Mouse (Mus musculus) spleen, adult 18-20 months (tissue): ENCODE data around the gene Slc19a1.

ENCODE experiments used
- DNase-seq, 2 experiments: peaks; one replicate each; pipeline ENCODE4 v3.0.0; 2022; ENCODE audit warnings: mixed read lengths in 2 of 2

The Slc19a1 gene

DNA sequence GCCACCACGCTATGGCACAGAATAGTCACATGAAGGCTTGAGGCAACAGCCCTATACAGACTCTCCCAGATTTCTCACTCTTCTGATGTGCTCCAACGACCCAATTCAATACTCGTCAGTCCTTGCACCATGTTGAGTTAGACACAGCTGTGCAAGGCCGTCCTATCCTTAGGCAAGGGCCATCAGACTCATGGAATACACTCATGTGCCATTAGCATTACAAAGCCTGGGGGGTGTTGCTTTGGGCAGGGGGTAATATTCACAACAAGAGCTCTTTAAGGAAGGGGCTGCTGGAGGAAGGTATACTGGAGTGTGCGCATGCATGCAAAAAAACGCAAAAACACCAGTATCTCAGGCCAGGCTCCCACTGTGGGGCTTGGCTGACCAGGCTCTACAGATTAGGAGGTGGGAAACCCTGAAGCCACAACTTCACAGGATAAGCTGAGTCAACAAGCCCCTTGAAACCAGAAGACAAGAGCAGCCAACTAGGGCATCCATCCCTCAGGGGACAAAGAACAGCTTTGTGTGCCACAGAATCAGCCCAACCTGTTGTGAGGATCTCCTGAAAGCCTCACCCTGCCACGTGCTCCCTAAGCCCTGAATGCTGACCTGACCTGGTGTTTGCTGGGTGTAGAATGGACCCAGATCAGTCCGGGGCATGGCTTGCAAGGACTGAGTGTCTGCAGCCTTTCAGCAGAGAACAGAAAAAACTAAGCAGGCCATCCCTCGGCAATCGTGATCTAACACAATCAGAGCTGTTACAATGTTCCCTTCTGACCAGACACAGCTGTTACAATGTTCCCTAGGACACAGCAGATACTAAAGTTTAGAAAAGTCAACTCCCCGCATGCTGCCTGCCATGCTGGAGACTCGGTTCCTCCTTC lies 65.2 kb downstream of the Slc19a1 start:
- DNase-seq, result no peak

DNA sequence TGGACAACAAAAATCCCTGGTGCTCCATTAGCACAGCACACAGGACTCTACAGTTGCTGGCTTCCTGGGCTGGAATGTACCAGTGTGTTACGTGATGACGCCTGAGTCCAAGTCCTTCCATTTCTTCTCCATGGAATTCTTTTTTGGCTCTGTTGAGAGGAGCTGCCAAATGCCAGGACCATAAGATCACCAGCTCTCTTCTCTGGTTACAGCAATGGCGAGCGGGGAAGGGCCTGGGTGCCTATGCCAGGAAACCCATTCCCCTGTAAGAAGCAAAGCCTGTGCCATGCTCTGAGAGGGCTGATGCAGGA lies 65.8 kb downstream of the Slc19a1 start:
- DNase-seq, result no peak

DNA sequence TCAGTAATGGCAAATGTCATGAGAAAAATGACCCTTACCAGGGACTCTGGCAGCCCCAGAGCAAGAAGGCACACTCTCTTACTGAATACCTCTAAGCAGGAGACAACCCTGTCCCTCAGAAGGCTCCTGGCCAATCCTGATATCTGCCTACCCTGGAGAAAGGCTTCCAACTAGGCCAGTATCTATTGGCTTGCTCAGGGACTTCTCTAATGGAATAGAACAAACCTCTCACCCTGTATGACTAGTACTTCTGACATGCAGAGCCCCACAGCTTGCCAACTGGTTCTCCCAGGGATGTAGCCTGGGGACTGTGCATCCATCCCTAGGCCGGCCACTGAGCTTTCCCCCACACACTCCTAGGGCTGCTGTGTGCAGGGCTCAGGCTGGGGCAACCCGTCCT lies 66.6 kb downstream of the Slc19a1 start:
- no peak for DNase-seq

DNA sequence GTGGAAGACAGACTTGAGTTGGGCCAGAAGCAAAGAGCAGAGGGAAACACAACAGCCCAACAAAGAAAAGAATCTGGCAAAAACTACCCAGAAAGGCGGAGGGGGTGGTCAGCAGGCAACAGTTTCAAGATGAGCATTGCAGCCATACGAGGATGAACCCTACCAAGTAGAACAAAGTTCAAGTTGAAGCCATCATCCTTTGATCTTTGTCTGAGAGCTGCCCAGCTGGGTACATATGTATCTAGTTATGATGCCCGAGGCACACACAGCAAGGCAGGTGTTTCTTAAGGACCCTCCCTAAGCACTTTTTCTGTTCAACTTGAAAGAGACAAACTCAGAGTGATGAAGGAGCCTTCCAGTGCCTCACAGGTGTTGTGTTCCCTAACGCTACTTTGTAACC lies 67.7 kb downstream of the Slc19a1 start:
- DNase-seq, result no peak

DNA sequence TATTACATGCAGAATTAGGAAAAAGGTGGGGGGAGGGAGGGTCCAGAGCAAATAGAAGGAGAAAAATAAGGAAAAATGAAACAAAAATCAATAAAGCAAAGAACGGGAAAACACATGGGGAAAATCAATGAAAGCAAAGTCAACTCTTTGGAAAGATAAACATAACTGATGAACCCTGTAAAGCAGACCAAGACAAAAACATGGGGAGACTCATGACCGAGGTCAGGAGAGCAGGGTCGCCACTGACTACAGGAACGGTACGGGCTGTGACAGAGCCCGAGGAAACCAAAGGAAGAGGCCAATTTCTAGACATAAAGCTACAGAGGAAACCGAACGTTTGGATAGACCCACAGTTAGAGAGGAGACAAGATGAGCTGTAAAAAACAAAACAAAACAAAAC lies 71.6 kb downstream of the Slc19a1 start:
- no peak for DNase-seq

DNA sequence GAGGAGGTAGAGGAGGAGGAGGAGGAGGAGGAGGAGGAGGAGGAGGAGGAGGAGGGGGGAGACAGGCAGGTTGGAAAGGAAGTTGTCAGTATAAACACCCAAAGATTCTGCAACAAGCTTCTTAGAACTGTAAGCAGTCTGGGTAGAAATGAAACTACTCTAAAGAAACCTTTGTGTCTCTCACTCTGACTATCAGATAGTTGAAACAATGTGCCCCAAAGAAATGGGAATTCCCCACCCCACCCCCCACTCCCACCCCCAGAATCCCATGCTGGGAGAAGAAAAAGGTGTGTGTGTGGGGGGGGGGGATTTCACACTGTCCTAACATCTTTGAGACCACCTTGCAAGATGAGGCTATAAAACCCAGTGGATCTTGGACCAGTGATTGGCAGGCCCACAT lies 72.3 kb downstream of the Slc19a1 start:
- DNase-seq, result no peak

DNA sequence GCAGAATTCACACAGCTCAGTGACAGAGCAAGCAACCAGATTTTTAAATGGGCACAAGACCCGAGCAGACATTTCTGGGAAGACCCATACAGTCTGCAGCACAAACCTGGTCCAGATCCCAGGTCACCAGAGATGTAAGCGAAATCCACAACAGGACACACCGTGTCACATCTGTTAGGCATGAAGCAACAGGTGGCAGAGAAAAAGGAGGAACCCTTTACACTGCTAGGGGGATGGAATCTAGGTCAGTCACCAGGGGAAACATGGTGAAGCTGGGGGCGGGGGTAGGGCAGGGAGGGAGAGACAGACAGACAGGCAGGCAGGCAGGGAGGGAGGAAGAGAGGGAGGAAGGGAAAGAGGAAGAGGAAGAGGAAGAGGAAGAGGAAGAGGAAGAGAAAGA lies 76.1 kb downstream of the Slc19a1 start:
- no peak for DNase-seq

DNA sequence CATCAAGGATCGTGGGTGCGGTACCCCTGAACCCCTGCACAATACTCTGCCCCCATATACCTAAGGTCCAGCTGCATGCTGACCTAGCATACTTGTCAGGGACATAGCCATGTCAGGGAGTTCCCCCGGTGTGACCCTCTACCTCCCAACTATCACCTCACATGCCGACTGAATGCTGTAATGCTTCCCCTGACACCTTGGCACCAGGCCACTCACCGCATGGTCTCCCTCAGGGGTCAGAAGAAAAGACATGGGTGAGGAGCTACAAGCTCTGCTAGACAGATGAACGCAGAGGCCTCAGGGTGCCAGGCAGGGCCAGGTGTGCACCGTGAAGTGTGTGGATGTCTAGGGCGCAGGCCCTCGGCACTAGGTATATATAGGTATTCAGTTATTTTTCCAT lies 78.0 kb downstream of the Slc19a1 start:
- no peak for DNase-seq
